Mouse (Mus musculus) cerebellum, adult 2 months (tissue): ENCODE results near the gene Fam234b.

Experiments used
- CTCF ChIP-seq: fragments of 200-500 bp; IDR thresholded peaks from 2 replicates; pipeline ENCODE4 v1.5.1; 2011; ENCODE audit warnings: low read depth, mild to moderate bottlenecking, control low read depth, low read length, moderate library complexity, borderline replicate concordance; ENCODE audit not compliant: insufficient read depth
- POLR2A ChIP-seq: fragments of 200-500 bp; IDR thresholded peaks from 2 replicates; pipeline ENCODE4 v1.6.1; 2011; ENCODE audit warnings: low read length, control low read depth, borderline replicate concordance; ENCODE audit not compliant: insufficient read depth

DNA sequence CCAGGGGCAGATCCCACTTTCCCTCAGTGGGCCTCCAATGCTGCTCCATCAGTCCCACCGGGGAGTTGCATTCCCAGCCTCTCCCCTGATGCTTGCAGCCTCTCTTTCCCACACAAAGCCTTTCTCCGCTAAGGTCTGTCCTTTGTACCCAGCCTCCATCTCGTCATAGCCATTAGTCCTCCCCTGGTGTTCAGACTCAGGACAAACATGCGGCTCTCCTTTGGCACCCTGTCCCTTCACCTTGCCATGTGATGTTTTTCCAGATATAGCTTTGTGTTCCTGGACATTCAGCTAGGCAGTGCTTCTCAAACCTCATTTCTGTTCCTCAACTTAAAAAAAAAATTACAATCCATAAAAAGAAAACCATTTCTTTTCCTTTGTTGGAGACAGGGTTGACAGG lies 39.3 kb upstream of the Fam234b start:
- TF ChIP-seq CTCF (no peak), POLR2A (no peak)
